Mouse (Mus musculus) ES-E14 (cell line): ENCODE results near the gene Tnnc1.

Experiments used
- HCFC1 ChIP-seq: IDR thresholded peaks from 2 replicates; pipeline ENCODE4 v1.6.1; 2012; ENCODE audit warnings: low read length, inconsistent platforms, borderline replicate concordance; ENCODE audit not compliant: insufficient read depth
- MAFK ChIP-seq: IDR thresholded peaks from 2 replicates; pipeline ENCODE4 v1.6.1; 2014; ENCODE audit warnings: mild to moderate bottlenecking, low read depth, low read length, inconsistent platforms; ENCODE audit not compliant: insufficient read depth
- ZC3H11A ChIP-seq: IDR thresholded peaks from 2 replicates; pipeline ENCODE4 v1.6.1; 2012; ENCODE audit warnings: low read depth, mild to moderate bottlenecking, inconsistent platforms, low read length, borderline replicate concordance
- ZNF384 ChIP-seq: IDR thresholded peaks from 2 replicates; pipeline ENCODE4 v1.6.1; 2012; ENCODE audit warnings: low read depth, low read length, inconsistent platforms

GRCm38 (mm10) chr14:31215157-31216002 lies 7.3 kb downstream of the Tnnc1 start:
- no peak for TF ChIP-seq ZC3H11A
- TF ChIP-seq HCFC1, result no peak
- TF ChIP-seq ZNF384, result no peak
- TF ChIP-seq MAFK, result no peak
